Mouse (Mus musculus) liver, postnatal 0 days (tissue): ENCODE measurements around the gene Fam98b.

ENCODE experiments used
- CTCF ChIP-seq: sonication (generic); IDR thresholded peaks from 2 replicates; pipeline ENCODE4 v1.5.1; 2016; ENCODE audit warnings: antibody characterized with exemption, low read depth
- EP300 ChIP-seq: IDR thresholded peaks from 2 replicates; pipeline ENCODE4 v1.6.1; 2016; ENCODE audit warnings: antibody characterized with exemption, low read depth, mild to moderate bottlenecking

DNA sequence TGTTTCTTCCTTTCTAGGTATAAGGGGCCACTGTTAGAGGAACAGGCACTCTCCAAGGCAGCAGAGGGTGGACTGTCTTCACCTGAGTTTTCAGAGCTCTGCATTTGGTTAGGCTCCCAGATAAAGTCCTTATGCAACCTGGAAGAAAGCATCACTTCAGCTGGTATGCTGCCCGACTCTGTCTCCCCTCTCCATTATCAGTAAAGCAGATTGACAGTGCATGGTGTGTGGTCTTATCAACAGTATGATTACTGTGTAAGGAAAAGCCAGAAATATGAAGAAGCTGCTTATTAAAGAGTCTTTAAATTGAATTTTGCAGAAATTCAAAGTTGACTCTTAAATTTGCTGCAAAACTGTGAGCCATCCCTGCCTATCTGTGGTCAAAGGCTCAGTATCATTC, 8.1 kb downstream of the Fam98b start:
- TF ChIP-seq EP300 = no peak
- TF ChIP-seq CTCF = no peak
